ENCODE assay signal across 9 mouse cellular contexts in the genomic region with DNA sequence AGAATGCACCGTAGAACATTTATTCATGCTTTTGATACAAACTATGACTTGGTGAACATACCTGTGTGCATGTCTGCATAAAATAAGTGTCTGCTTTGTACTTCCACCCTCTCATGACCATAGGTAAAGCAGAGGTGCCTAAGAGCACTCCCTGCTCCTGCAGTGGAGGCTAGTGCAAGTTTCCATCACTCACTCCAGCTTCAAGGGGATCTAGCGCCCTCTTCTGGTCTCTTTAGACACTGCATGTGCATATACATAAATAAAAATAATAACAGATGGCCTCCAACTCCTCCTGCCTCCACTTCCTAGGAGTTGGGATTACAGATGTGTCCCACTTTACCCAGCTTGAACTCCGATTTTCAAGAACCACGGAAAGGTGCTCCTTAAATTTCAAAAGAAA. TPM values are rescaled to one million over a fixed set of nuclear protein-coding genes. Genes with fewer than 3 reads are reported as not detected.
DNase-seq lines count a peak whose midpoint lies in the region; TF ChIP-seq lines count a peak whose summit lies in the region.
"Had no signal": no experiment of that assay in that cellular context is flagged by ENCODE, and none has a peak within 500 bp of the region (broad histone marks: within the 10 kb centered on the region; RNA-seq: fewer than 3 reads in every experiment).

No protein-coding gene starts in this region.

- 42% methylated on average over 4 of the region's 4 CpGs for WGBS in cerebellum, adult 2 months

- H3K4me3 ChIP-seq in cerebellum, adult 2 months (replicated peaks; ENCODE audit: insufficient read depth, low read depth, low read length) = no peak overlapping the region
- H3K4me3 ChIP-seq: neural tube, embryonic 13.5 days had no signal

- H3K27ac ChIP-seq in cerebellum, adult 2 months (ENCODE audit: insufficient read depth, low read length) = no peak overlapping the region
- H3K27ac ChIP-seq: neural tube, embryonic 13.5 days had no signal

- no peaks in the 10 kb centered on the region for H3K4me1 ChIP-seq in cerebellum, adult 2 months (ENCODE audit: control insufficient read depth, insufficient read depth, low read length)
- H3K4me1 ChIP-seq: neural tube, embryonic 13.5 days had no signal

- no peaks in the 10 kb centered on the region for H3K27me3 ChIP-seq in cerebellum, adult 2 months (ENCODE audit: control insufficient read depth, insufficient read depth, low read length)
- H3K27me3 ChIP-seq: neural tube, embryonic 13.5 days had no signal

- TF ChIP-seq POLR2A in cerebellum, adult 2 months (IDR thresholded peaks at IDR 0.05; ENCODE audit: borderline replicate concordance, insufficient read depth, low read length) = no peak

- TF ChIP-seq CTCF in cerebellum, adult 2 months (IDR thresholded peaks at IDR 0.05; ENCODE audit: borderline replicate concordance, insufficient read depth, low read depth, low read length) = peak; percentile 49; the same call in 1 of the 2 replicates

- intact Hi-C loops in left cerebral cortex, postnatal 14 days (cut with DNase I) = no loop called here
- intact Hi-C loops in left cerebral cortex, postnatal 36 days (cut with DNase I) = no loop called here

- DNase-seq in cerebellum, adult 2 months = no peak
- no peak for DNase-seq in cerebellum, adult 9-11 months
- DNase-seq in left cerebral cortex, postnatal 14 days (ENCODE audit: low spot score in 2 of 2) = peak; percentile 44 to 58
- DNase-seq in left cerebral cortex, postnatal 36 days (ENCODE audit: low spot score in 2 of 2) = no peak
- DNase-seq in ZHBTc4 (ENCODE audit: low read depth, low spot score) = peak; percentile 83
- peak; percentile 45 for DNase-seq in fibroblast of lung, adult 2 months (ENCODE audit: low read depth)
- peak; percentile 76 for DNase-seq in mesoderm, embryonic 11.5 days (ENCODE audit: low read depth, low spot score)
- DNase-seq in Muller cell, postnatal 12 days (ENCODE audit: inconsistent ontology term) = no peak

RNA-seq across cellular contexts. Expression of gene Nfu1, which starts 7.9 kb away (rescaled TPM):
- 130 and 152 TPM in 2 replicates for polyA plus RNA-seq in cerebellum, adult 2 months (2012; rRNA removed)
- 10 to 100 TPM; 58.5 to 61.5 TPM for total RNA-seq in left cerebral cortex, postnatal 14 days (2021)
- total RNA-seq in left cerebral cortex, postnatal 36 days (2021) = 10 to 100 TPM; 57.6 to 57.9 TPM

RNA-seq across cellular contexts. Expression of gene Gfpt1, which starts 25.7 kb away (rescaled TPM):
- polyA plus RNA-seq in cerebellum, adult 2 months (2012; rRNA removed) = 26.4 and 28.7 TPM in 2 replicates
- total RNA-seq in left cerebral cortex, postnatal 14 days (2021) = 10 to 100 TPM; 56.3 to 57.5 TPM
- 10 to 100 TPM; 48.1 to 52.9 TPM for total RNA-seq in left cerebral cortex, postnatal 36 days (2021)

Comparison
In these comparisons a context has a peak if more than half of its experiments do, and no peak if none do; other contexts are left out.
1. DNase-seq: peak in left cerebral cortex, postnatal 14 days (2 of 2), ZHBTc4 (single experiment), fibroblast of lung, adult 2 months (single experiment) and mesoderm, embryonic 11.5 days (single experiment); none in cerebellum, adult 2 months (0 of 2), cerebellum, adult 9-11 months (single experiment), left cerebral cortex, postnatal 36 days (0 of 2) and Muller cell, postnatal 12 days (single experiment).